ENCODE assay signal across 10 mouse cellular contexts in genomic region chr2:160062148-160062937, GRCm38 (mm10).
DNase-seq lines count a peak whose midpoint lies in the region; ATAC-seq and TF ChIP-seq lines count a peak whose summit lies in the region.
"Had no signal": no experiment of that assay in that cellular context is flagged by ENCODE, and none has a peak within 500 bp of the region (broad histone marks: within the 10 kb centered on the region; RNA-seq: fewer than 3 reads in every experiment).

No protein-coding gene starts in this region.

- no peaks in the 10 kb centered on the region for H3K27me3 ChIP-seq in liver, adult 2 months (ENCODE audit: control insufficient read depth, insufficient read depth, low read length)

- TF ChIP-seq CTCF in liver, adult 2 months (IDR thresholded peaks at IDR 0.05; ENCODE audit: low read depth, low read length) = peak; percentile 51; the same call in 1 of the 2 replicates
- peak; percentile 10; the same call in 1 of the 2 replicates for TF ChIP-seq CTCF in brain, embryonic 14.5 days (IDR thresholded peaks at IDR 0.05; ENCODE audit: borderline replicate concordance, extremely low read depth, insufficient read depth, insufficient read length)

- DNase-seq in adrenal gland, postnatal 14 days = peak; percentile 14
- no peak for DNase-seq in adrenal gland, postnatal 25 days
- no peak for DNase-seq in liver, adult 2 months (ENCODE audit: extremely low read depth, low read depth, low spot score)
- no peak for DNase-seq in liver
- DNase-seq in brain, embryonic 14.5 days (ENCODE audit: low read depth) = no peak
- no peak for DNase-seq in frontal cortex, postnatal 36 days (ENCODE audit: low spot score in 2 of 2)
- no peak for DNase-seq in neural tube, embryonic 10.5 days (ENCODE audit: extremely low spot score, low spot score)
- DNase-seq: adrenal gland, adult 8-10 months; cerebellum, adult 18-20 months had no signal

- H3K27ac ChIP-seq in liver, adult 2 months (replicated peaks; ENCODE audit: insufficient read depth, low read depth, low read length) = no peak overlapping the region

- no peaks in the 10 kb centered on the region for H3K36me3 ChIP-seq in liver, adult 2 months (ENCODE audit: control insufficient read depth, insufficient read depth, low read length)

- no peaks in the 10 kb centered on the region for H3K79me2 ChIP-seq in liver, adult 2 months (ENCODE audit: control insufficient read depth, insufficient read depth, low read length)

- 0 out of 2 replicates have a peak, but pooled peaks cover 2% of the 10 kb centered on the region for H3K4me1 ChIP-seq in liver, adult 2 months (ENCODE audit: control insufficient read depth, insufficient read depth, low read length)

- no peak overlapping the region for H3K4me3 ChIP-seq in liver, adult 2 months (ENCODE audit: insufficient read depth, low read depth, low read length)

- peak; percentile 67 for ATAC-seq in megakaryocyte progenitor cell, adult 5-6 weeks (replicated peaks; ENCODE audit: poor library complexity)

- WGBS in liver, adult 2 months = 65% methylated on average over 4 of the region's 4 CpGs

- no peak overlapping the region for H3K9ac ChIP-seq in liver, adult 2 months (ENCODE audit: low read depth, low read length)

- TF ChIP-seq POLR2A in liver, adult 2 months (IDR thresholded peaks at IDR 0.05; ENCODE audit: extremely low read depth, insufficient read depth, low read length) = no peak
- no peak for TF ChIP-seq POLR2A in brain, embryonic 14.5 days (IDR thresholded peaks at IDR 0.05; ENCODE audit: borderline replicate concordance, extremely low read depth, insufficient read depth, insufficient read length, poor library complexity, severe bottlenecking)
